Mouse (Mus musculus): ENCODE measurements at regions not wholly inside any gene's neighbourhood (a gene's known extent, or its start where the extent isn't known, plus 50 kb on each side); places are given as distances from the start of the nearest gene placed in this dataset.

DNA sequence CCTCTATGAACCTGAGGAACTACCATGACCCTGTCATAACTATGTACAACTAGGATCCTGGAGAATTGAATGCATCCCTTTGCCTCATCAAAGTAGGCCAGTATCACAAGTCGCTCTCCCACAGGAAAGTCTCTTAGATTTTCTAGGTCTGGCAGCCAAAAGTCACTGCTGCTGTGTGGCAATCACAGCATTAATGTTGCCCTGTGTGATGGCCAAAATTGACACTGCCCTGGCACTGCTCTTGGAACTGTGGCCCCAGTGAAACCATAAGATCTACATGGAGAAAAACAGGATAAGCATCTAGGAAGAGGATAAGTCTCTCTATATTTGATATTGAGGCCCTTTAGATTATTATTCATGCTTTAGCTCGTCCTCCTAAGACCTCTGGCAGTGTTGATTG, 465.7 kb downstream of the Adam6a start:
- no peak for TF ChIP-seq CTCF (IDR thresholded peaks at IDR 0.05)
- no peak for TF ChIP-seq EP300 (IDR thresholded peaks at IDR 0.05)
